Mouse (Mus musculus): Measurements from ENCODE around the gene Phf7. TPM values are rescaled to one million over a fixed set of nuclear protein-coding genes. Genes with fewer than 3 reads are reported as not detected.

Phf7 gene
- polyA plus RNA-seq, 1 experiment from 2014 or later = 12.7 TPM

DNA sequence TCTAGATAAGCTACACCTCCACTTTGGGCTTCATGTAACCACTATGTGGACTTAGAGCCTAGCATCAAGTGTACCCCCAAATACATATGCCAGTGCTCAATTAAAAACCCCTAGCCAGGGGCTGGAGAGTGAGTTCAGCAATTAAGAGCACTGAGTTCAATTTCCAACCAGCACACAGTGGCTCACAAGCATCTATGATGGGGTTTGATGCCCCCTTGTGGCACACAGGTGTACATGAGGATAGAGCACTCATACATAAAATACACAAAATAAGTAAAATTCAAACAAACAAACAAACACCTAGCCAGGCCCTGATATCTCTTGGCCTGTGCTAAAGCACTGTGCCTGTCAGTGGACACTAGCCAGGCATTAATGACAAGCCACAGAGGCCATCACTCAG lies 55.1 kb downstream of the Phf7 start:
- no peak overlapping the region for H3K27ac ChIP-seq (ENCODE audit: low read length)
- H3K4me2 ChIP-seq (ENCODE audit: low read depth, low read length) = no peak overlapping the region
- H3K36me3 ChIP-seq (ENCODE audit: control insufficient read depth, insufficient read depth, low read length) = 0 out of 2 replicates have a peak, but pooled peaks cover 15% of the 10 kb centered on the region
- 0 out of 2 replicates have a peak, but pooled peaks cover 5% of the 10 kb centered on the region for H3K4me1 ChIP-seq (ENCODE audit: control insufficient read depth, insufficient read depth, low read length)
- no peaks in the 10 kb centered on the region for H3K9me3 ChIP-seq (replicated peaks; ENCODE audit: control insufficient read depth, low read length)
- H3K4me3 ChIP-seq (replicated peaks; ENCODE audit: low read length) = no peak overlapping the region
- peak; percentile 9; the same call in 1 of the 2 replicates for ATAC-seq (ENCODE audit: insufficient read depth, low FRiP score)
- no peaks in the 10 kb centered on the region for H3K27me3 ChIP-seq (ENCODE audit: control insufficient read depth, insufficient read depth, low read length)
- no peak overlapping the region; the same call in 1 of the 2 replicates for H3K9ac ChIP-seq (ENCODE audit: low read length)

- Histone ChIP-seq H3K27ac (ENCODE audit: low read length) (peak overlapping the region; percentile 21; the same call in 1 of the 2 replicates), H3K4me3 (replicated peaks; ENCODE audit: low read length) (no peak overlapping the region), H3K9ac (ENCODE audit: low read length) (no peak overlapping the region), H3K36me3 (ENCODE audit: control insufficient read depth, insufficient read depth, low read length) (0 out of 2 replicates have a peak, but pooled peaks cover 16% of the 10 kb centered on the region), H3K4me1 (ENCODE audit: control insufficient read depth, insufficient read depth, low read length) (0 out of 2 replicates have a peak, but pooled peaks cover 5% of the 10 kb centered on the region), H3K27me3 (ENCODE audit: control insufficient read depth, insufficient read depth, low read length) (no peaks in the 10 kb centered on the region), H3K9me3 (replicated peaks; ENCODE audit: control insufficient read depth, low read length) (no peaks in the 10 kb centered on the region), H3K4me2 (ENCODE audit: low read depth, low read length) (no peak overlapping the region)
- 90% methylated on average over 4 of the region's 4 CpGs for WGBS
- ATAC-seq (ENCODE audit: insufficient read depth, low FRiP score) = no peak
Observed at GRCm38 (mm10) chr14:31195521-31195920, 55.6 kb downstream of the Phf7 start.

DNA sequence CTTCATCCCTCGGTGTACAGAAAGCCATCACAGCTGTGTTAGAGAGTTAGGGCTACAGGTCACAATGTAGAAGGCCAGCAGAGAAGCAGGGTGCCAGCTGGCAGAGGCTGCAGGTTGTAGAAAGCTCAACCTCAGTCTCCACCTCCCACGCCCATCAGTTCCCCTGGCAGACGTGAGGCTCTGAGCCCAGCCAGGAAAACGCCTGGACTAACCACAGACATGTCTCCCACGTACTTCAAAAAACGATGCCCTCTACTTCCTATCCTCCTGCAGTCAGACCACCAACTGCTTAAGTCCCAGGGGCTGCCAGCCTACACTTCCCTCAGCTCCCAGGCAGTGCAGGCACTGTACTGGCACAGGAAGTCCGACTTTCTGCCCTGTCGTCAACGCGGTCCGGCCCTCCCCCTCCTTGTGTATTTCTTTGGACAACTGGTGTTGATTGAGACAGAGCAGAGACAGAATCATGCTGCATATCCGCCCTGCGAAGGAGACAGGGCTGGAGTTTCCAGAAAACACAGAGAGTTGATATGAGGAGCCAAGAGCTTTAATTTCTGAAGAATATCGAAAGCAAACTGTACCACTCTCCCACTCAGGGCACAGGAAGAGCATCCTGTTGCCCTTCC lies 56.1 kb downstream of the Phf7 start:
- peak; percentile 52; the same call in 1 of the 2 replicates for ATAC-seq (ENCODE audit: insufficient read depth, low FRiP score)
- Histone ChIP-seq H3K4me2 (ENCODE audit: low read depth, low read length) (no peak overlapping the region), H3K27me3 (ENCODE audit: control insufficient read depth, insufficient read depth, low read length) (no peaks in the 10 kb centered on the region), H3K36me3 (ENCODE audit: control insufficient read depth, insufficient read depth, low read length) (peaks cover 21% of the 10 kb centered on the region), H3K9me3 (replicated peaks; ENCODE audit: control insufficient read depth, low read length) (no peaks in the 10 kb centered on the region), H3K4me3 (replicated peaks; ENCODE audit: low read length) (no peak overlapping the region), H3K9ac (ENCODE audit: low read length) (no peak overlapping the region), H3K4me1 (ENCODE audit: control insufficient read depth, insufficient read depth, low read length) (0 out of 2 replicates have a peak, but pooled peaks cover 5% of the 10 kb centered on the region), H3K27ac (ENCODE audit: low read length) (peak overlapping the region; percentile 21; the same call in 1 of the 2 replicates)
- 65% methylated on average over 14 of the region's 14 CpGs for WGBS

DNA sequence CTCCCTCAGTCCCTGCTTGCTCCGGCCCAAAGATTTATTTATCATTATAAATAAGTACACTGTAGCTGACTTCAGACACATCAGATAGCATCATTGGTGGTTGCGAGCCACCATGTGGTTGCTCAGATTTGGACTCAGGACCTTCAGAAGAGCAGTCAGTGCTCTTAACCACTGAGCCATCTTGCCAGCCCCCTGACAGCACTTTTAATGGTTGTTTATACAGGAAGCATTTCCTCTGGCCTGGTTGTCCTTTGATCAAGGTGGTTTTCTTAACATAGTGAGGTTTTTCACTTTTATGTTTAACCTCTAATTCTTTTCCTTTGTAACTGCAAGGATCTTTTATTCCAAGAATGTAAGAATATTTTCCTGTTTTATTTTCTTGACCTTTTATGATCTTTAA lies 56.7 kb downstream of the Phf7 start:
- Histone ChIP-seq H3K4me2 (ENCODE audit: low read depth, low read length) (no peak overlapping the region), H3K9ac (ENCODE audit: low read length) (no peak overlapping the region), H3K9me3 (replicated peaks; ENCODE audit: control insufficient read depth, low read length) (no peaks in the 10 kb centered on the region), H3K27me3 (ENCODE audit: control insufficient read depth, insufficient read depth, low read length) (no peaks in the 10 kb centered on the region), H3K4me1 (ENCODE audit: control insufficient read depth, insufficient read depth, low read length) (0 out of 2 replicates have a peak, but pooled peaks cover 5% of the 10 kb centered on the region), H3K27ac (ENCODE audit: low read length) (no peak overlapping the region), H3K4me3 (replicated peaks; ENCODE audit: low read length) (no peak overlapping the region), H3K36me3 (ENCODE audit: control insufficient read depth, insufficient read depth, low read length) (peaks cover 22% of the 10 kb centered on the region)
- WGBS = 85% methylated on average over 2 of the region's 2 CpGs
- no peak for ATAC-seq (ENCODE audit: insufficient read depth, low FRiP score)

DNA sequence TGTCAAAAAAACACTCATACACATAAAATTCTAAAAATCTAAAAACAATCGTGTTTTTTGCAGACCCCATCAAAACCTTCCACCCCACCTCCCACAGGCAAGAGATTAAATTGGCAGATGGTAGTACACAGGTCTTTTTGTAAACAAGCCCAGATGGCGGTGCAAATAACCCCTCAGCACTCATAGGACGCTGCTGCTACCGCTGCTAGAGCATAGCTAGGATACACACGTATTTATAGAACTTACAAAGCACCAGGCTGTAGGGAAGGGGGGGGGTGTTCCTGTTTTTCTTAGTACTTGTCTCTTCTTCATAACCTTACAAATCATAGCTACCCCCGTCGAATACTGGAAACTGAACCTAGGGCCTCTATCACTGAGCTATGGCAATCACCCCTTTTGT lies 57.3 kb downstream of the Phf7 start:
- no peaks in the 10 kb centered on the region for H3K9me3 ChIP-seq (replicated peaks; ENCODE audit: control insufficient read depth, low read length)
- H3K9ac ChIP-seq (ENCODE audit: low read length) = no peak overlapping the region
- H3K27ac ChIP-seq (ENCODE audit: low read length) = no peak overlapping the region
- no peaks in the 10 kb centered on the region for H3K27me3 ChIP-seq (ENCODE audit: control insufficient read depth, insufficient read depth, low read length)
- H3K4me3 ChIP-seq (replicated peaks; ENCODE audit: low read length) = no peak overlapping the region
- peaks cover 27% of the 10 kb centered on the region for H3K36me3 ChIP-seq (ENCODE audit: control insufficient read depth, insufficient read depth, low read length)
- H3K4me2 ChIP-seq (ENCODE audit: low read depth, low read length) = no peak overlapping the region
- ATAC-seq (ENCODE audit: insufficient read depth, low FRiP score) = no peak
- WGBS = 76% methylated on average over 7 of the region's 7 CpGs
- H3K4me1 ChIP-seq (ENCODE audit: control insufficient read depth, insufficient read depth, low read length) = 0 out of 2 replicates have a peak, but pooled peaks cover 5% of the 10 kb centered on the region

GRCm38 (mm10) chr14:31191936-31192335 lies 59.2 kb downstream of the Phf7 start:
- peaks cover 44% of the 10 kb centered on the region for H3K36me3 ChIP-seq (ENCODE audit: control insufficient read depth, insufficient read depth, low read length)
- H3K4me3 ChIP-seq (replicated peaks; ENCODE audit: low read length) = no peak overlapping the region

GRCm38 (mm10) chr14:31189348-31189747 lies 61.8 kb downstream of the Phf7 start:
- Histone ChIP-seq H3K4me2 (ENCODE audit: low read depth, low read length) (no peak overlapping the region), H3K27ac (ENCODE audit: low read length) (peak overlapping the region; percentile 48; the same call in 1 of the 2 replicates), H3K36me3 (ENCODE audit: control insufficient read depth, insufficient read depth, low read length) (peaks cover 60% of the 10 kb centered on the region), H3K4me1 (ENCODE audit: control insufficient read depth, insufficient read depth, low read length) (no peaks in the 10 kb centered on the region), H3K9ac (ENCODE audit: low read length) (no peak overlapping the region), H3K9me3 (replicated peaks; ENCODE audit: control insufficient read depth, low read length) (no peaks in the 10 kb centered on the region), H3K4me3 (replicated peaks; ENCODE audit: low read length) (no peak overlapping the region), H3K27me3 (ENCODE audit: control insufficient read depth, insufficient read depth, low read length) (no peaks in the 10 kb centered on the region)
- 92% methylated on average over 3 of the region's 3 CpGs for WGBS
- no peak for ATAC-seq (ENCODE audit: insufficient read depth, low FRiP score)

More at GRCm38 (mm10) chr14:31191936-31192335, 59.2 kb downstream of the Phf7 start:
- no peak for ATAC-seq (ENCODE audit: insufficient read depth, low FRiP score)
- no peaks in the 10 kb centered on the region for H3K4me1 ChIP-seq (ENCODE audit: control insufficient read depth, insufficient read depth, low read length)
- H3K9me3 ChIP-seq (replicated peaks; ENCODE audit: control insufficient read depth, low read length) = no peaks in the 10 kb centered on the region
- no peak overlapping the region for H3K4me2 ChIP-seq (ENCODE audit: low read depth, low read length)
- 74% methylated on average over 2 of the region's 2 CpGs for WGBS
- no peak overlapping the region for H3K27ac ChIP-seq (ENCODE audit: low read length)
- H3K27me3 ChIP-seq (ENCODE audit: control insufficient read depth, insufficient read depth, low read length) = no peaks in the 10 kb centered on the region
- no peak overlapping the region for H3K9ac ChIP-seq (ENCODE audit: low read length)

GRCm38 (mm10) chr14:31188771-31189181 lies 62.3 kb downstream of the Phf7 start:
- Histone ChIP-seq H3K27ac (ENCODE audit: low read length) (peak overlapping the region; percentile 48), H3K36me3 (ENCODE audit: control insufficient read depth, insufficient read depth, low read length) (peaks cover 66% of the 10 kb centered on the region), H3K4me2 (ENCODE audit: low read depth, low read length) (no peak overlapping the region), H3K27me3 (ENCODE audit: control insufficient read depth, insufficient read depth, low read length) (no peaks in the 10 kb centered on the region), H3K4me3 (replicated peaks; ENCODE audit: low read length) (no peak overlapping the region), H3K9ac (ENCODE audit: low read length) (no peak overlapping the region), H3K9me3 (replicated peaks; ENCODE audit: control insufficient read depth, low read length) (no peaks in the 10 kb centered on the region), H3K4me1 (ENCODE audit: control insufficient read depth, insufficient read depth, low read length) (no peaks in the 10 kb centered on the region)
- 65% methylated on average over 6 of the region's 6 CpGs for WGBS
- peak; percentile 56; the same call in 1 of the 2 replicates for ATAC-seq (ENCODE audit: insufficient read depth, low FRiP score)
